Mouse (Mus musculus) heart, postnatal 4 days (tissue): ENCODE data around the gene Srsf4. TPM values are rescaled to one million over a fixed set of nuclear protein-coding genes. Genes with fewer than 3 reads are reported as not detected.

Experiments used
- DNase-seq: peaks from one replicate; pipeline ENCODE4 v3.0.0; 2021
- total RNA-seq, 2 experiments: library from RNA; stranded (reverse); gene quantifications; 2 replicates each; pipeline ENCODE4 v1.2.3; 2021

Srsf4 gene
- total RNA-seq: 10 to 100 TPM; 73.2 to 76.8 TPM

DNA sequence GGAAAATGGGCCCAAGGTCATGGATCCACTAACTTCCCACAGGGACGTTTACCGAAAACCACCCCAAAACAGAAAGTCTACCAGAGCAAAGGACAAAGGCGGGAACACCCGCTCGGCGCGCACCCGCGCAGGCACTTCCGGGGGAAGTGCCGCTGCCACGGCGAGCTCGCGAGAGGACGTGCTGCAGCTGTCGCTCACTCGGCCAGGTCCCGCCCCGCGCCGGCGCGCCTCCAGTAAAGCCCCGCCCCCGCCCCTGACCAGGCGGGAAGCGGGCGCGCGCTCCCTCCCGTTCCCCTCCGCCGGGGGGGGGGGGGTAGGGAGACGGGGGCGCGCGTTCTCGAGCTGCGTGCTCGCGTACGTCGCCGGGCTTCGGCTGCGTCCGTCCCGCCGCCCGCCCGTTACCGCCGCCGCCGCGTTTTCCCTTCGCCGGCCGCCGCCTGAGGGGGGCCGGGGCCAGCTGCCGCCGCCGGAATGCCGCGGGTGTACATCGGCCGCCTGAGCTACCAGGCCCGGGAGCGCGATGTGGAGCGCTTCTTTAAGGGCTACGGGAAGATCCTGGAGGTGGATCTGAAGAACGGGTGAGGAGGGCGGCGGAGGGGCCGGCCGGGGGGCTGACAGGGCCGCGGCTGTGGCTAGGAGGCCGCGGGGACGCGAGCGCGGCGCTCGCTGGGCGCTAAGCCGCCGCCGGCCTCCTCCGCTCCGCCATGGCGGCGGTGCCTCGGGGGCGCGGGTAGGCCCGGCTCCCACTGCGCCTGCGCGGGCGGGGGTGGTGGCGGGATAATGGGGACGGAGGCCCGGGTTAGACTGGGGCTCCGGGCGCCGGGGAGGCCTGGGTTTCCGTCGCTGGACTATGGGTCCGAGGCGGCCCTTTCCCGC, at the start of gene Srsf4:
Gene Srsf4 (plus strand): TSS at position 325 of the 876 bp plus-strand sequence.
- peak; percentile 95 for DNase-seq

DNA sequence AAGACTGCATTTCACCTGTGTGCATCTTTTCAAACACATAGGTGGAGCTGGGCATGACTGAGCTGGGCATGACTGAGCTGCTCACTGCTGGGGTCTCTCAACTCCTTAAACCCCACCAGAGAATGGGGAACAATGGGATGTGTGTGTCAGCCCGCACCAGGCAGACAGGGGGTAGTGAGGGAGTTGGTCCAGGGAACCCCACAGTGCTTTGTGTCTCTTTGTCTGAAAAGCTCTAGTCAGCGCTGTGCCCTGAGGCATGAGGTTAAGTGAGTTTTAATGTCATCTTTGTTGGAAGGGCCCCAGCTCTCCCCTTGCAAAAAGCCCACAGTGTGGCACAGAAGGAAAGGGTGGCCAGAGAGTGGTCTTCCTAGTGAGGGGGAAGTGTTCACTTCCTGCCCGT, 48.5 kb upstream of the Srsf4 start:
- DNase-seq: no peak

DNA sequence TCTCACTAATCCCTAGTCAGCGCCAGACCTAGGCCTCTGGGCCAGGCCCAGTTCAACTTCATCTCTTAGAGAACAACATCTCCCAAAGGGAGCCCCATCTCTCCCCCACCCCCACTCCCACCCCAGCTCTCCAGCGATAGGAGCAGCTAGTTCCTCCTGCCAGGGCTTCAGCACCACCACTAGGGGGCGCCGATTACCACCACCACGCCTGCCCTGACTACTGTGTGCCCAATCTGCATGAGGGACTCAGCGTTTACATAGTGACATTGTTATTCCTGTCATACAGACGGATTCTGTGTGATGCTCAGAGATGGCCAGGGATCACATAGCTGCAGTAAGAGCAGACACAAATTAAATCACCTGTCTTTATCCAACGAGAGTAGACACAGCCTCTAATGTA, 47.6 kb upstream of the Srsf4 start:
- DNase-seq: no peak

DNA sequence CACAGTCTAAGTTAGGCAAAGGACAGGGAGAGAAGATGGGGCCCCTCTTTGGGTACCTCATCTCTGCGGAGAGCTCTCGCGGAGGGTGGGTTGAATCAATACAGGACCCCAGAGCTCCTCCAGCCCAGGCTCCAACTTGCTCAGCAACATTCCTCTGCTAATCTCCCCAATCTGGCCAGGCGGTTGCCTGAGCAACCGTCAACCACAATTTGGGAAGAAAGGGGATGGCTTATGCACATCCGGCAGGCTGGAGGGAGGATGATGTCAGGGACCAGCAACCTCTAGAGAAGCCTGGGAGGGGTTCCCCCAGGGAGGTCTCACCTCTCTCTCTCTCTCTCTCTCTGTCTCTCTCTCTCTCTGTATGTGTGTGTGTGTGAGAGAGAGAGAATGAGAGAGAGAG, 46.5 kb upstream of the Srsf4 start:
- DNase-seq: no peak

DNA sequence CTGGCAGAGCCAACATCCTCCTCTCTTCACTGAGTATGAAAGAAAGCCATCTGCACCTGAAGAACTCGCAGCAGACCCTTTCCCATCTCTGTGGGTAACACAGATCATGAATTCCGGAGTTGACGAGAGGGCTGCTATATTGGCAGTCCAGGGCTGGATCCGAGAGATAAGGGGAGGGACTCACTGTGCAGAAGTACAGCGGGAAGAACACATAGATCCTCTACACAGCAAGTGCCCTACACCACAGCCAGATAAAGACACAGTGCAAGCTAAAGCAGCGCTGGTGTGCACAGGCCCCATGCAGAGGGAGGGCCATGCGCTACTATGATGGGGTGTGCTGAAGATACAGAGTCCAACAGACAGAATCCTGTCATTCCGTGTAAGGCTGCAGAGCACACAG, 44.3 kb upstream of the Srsf4 start:
- no peak for DNase-seq

DNA sequence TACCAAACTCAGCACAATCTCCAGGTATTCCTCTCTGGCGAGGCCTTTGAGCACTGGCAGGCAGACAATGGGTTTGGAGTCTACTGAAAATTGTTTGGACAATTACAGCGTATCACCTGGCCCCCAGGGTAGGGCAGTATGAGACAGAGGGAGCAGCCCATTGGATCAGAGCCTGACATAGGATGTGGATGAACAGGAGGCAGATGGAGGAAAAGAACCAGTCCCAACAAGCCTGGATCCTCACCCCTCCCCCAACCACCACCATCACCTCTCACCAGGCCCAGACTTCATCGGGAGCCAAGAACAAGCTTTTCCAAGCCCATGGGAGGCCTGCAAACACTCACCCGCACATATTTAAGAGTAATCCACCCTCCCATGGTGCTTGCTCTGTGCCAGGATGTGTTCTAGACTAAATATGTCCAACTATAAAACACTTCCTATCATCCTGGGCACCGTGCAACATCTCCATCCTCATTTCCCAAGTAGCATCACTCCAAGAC, 41.8 kb upstream of the Srsf4 start:
- no peak for DNase-seq

DNA sequence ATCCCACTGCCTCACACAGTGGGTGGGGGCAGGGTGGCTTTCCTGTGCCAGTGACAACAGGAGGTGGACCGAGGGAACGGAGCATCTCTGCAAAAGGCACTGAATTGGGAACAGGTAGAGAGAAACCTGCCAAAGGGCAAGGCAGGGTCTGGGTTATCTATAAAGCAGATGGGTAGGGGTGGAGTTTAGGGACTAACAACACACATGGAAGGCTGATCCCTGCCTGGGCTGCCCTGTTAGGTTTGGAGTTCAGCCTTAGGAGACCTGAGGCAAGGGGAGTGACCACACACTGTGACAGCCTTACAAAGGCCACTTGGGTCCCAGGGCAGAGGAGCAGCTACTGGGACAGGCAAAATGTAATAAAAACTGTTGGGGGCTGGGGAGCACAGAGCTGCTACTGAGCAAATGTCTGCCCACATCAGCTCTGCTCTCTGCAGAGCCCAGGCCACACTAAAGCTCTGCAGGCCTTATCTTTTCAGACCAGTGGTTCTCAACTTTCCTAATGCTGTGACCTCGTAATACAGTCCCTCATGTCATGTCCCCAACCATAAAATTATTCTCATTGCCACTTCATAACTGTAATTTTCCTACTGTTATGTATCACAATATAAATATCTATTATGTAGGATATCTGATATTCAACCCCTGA, 40.5 kb upstream of the Srsf4 start:
- DNase-seq: no peak

DNA sequence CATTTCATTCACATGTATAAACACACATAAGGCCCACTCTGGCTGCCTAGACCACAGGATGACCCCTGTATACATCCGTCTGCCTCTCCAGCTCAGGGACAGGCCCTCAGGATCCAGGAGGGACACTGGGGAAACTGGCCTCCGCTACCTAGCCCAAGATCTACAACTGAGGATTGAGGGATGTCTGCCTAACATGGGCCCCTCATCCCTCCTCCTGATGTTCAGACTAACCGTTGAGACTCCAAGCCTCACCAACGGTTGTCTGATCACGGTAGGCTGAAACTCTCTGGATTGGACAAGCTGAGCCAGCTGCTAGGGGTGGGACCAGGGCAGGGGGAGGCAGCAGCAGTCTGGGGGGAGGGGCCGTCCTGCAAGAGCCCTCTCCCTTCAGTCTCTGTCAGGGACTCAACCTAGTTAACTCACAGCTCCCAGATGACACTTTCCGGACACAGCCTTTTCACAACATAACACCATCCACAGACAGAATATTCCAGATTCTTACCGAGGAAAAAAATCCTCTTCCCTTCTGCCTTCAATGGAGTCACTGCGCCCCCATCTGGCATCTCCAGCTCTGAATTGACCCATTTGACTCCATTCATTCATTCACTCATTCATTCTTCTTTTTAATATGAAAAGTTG, 39.3 kb upstream of the Srsf4 start:
- peak; percentile 36 for DNase-seq

DNA sequence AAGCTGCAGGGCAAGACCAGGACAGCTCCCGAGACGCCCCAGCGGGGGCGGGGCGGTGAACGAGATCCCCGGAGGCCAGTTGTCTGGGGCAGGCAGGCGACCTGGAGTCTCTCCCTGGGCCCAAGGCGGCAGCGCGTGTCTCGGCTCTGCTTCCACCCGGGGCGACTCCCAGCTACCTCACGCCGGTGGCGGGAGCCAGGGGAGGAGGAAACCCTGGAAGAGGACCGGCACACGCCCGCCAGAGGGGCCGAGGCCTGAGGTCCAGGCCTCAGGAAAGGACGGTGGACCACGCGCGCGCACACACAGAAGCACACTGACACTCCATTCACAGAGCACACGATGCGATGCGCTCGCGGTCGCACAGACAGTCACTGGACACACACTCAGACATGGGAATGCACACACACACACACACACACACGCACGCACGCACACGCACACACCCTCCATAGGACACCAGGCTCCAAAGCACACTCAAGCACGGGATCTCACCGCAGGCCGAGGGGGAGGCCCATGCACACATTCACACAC, 37.0 kb upstream of the Srsf4 start:
- DNase-seq: peak; percentile 43

DNA sequence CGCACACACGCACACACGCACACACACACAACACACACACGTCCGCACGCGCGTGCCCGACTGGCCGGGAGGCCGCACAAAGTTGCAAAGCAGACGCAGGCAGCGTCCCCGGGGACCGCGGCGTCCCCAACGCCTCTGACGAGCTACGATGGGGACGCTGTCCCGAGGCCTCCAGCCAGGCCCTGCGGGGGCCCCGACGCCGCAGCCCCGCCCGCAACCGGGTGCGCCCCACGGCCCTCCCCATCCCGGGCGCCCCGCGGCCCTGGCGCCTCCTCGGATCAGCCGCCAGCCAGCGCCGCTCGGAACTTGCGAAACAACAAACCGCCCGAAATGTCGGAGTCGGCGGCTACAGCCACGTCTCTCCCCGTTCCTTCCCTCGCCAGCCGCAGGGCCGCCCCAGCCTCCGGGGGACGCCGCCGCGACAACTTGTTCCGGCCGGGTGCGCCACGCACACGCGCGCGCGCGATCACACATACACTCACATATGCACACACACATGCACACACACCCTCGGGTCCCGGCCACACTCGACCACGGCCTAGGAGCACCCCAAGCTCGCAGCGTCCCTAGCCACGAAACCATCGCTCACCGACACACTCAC, 36.4 kb upstream of the Srsf4 start:
- DNase-seq: peak; percentile 49

DNA sequence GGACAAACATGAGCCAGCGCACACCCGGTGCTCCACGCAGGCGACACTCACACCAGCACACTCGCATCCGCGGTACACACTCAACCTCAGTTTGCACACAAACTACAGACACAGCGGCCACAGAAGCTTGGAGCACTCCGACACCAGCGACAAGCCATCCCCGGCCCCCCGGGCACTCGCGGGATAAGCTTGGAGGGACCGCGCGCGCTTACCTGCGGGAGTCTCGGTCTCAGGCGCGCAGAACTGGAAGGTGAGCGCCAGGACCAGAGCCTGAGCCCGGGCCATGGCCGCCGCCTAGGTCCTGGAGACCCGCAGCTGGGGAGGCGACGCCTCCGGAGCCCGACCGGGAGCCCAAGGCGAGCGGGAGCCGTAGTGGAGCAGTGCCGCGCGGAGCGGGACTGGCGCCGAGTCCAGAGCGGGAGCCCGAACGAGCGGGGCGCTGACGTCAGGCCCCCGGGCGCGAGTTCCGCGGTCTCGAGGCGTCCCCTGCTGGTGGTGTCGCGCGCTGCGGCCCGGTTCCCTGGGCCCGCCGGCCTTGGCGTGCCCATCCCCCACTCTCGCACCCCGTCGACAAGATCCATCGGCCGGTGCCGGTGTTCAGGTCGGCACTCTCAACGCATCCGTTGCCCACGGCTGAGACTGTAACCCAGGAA, 35.4 kb upstream of the Srsf4 start, which contains the start of gene Ptpru:
Gene Ptpru (minus strand): TSS at position 417 of the 653 bp plus-strand sequence.
- DNase-seq: peak; percentile 96

DNA sequence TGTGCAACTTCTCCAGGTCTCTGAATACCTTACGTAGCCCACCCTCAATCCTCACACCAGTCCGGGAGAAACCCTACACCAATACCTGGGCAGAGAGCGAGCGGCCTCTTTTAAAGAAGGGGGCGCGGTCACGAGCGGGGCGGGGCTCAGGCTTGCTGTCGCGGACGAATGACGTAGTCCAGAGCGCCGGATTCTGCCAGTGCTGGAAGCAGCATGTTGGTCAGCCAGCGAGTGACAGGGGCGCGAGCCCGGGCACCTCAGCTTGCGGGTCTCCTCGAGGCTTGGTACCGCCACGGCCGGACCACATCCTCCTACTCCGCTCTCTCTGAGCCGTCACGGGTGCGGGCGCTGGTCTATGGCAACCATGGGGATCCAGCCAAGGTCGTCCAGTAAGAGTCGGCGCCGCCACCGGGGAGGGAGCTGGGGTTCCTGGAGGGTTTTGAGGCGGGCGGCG, 30.1 kb upstream of the Srsf4 start, which contains the start of gene Mecr:
Gene Mecr (plus strand): TSS at position 181 of the 454 bp plus-strand sequence.
- peak; percentile 96 for DNase-seq

DNA sequence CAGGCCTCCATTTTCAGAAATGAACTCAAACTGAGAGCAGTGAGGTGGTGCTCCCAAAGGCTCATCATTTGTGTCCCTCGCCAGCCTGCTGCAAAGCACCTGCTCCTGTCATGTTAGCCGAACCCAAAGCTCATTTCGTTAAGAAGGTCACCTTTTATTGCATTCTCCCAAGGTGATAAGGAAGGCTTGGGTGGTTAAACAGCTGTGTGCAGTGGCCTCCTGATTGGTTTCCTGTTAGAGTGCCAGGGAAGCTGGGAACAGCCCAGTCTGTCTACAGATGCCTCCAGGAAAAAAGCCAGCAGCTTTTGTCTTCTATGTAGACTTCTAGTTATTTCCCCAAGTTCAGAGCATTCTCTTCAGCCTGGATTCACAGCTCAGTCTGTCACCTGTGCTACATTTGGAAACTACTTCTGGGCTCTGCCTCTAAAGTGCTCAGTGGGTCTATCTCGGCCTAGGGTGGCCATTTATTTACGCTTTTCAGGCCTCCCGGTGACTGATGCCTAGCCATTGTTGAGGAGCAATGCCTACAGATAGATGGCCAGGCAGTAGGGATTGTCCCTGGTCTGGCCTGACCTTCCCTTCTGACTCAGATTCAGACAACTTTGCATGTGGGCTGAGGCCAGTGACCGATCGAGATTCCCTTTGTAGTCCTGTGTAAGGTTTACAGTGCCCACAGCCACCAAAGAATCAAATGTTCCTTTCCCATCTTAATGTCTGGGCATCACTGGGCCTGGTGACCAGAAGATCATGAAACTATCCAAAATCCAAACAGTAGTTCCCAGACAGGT, 27.2 kb upstream of the Srsf4 start:
- DNase-seq: no peak

DNA sequence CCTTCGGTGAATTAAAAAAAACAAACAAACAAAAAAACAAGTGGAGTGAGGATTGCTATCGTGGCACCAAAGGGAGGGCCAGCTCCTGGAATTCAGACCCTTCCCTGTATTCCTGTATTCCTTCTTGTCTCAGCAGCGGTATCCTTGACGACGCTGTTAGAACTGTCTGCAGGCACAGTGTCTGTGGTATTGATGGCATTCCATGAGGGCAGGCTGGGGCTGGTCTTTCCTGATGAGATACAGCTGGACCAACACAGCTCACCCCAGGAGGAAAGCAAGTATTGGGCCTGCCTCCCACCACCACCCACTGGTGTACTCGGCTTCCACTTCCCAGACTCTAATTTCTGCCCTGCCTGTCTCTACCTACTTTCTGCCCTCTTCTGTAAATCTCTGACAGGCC, 25.3 kb upstream of the Srsf4 start:
- no peak for DNase-seq

DNA sequence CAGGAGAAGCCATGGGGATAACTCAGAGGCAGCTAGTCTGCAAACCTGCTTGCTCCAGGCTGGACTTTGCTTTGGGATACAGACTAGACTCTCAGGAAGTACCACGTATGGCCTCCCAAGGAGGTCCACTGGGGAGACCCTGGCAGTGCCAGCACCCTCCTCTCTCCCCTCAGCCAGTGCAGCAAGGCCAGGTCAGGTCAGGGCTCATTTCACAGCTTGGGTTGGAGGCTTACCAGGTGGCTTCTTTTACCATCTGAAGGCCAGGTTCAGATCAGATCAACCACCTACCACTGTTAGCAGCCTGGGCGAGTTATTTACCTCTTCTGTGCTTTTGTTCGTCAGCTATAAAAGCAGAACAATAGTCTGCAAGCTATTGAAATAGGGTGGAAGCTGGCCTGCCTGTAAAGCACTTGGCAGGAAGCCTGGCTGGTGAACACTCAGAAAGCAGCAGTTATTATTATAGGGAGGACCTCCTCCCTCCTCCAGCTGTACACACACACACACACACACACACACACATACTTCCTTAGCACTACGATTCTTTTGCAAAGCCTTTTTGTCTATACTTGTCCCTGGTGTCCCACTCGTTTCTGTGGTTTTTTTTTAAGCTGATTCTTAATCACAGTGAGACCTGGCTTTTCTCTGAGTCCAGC, 23.3 kb upstream of the Srsf4 start:
- peak; percentile 70 for DNase-seq

DNA sequence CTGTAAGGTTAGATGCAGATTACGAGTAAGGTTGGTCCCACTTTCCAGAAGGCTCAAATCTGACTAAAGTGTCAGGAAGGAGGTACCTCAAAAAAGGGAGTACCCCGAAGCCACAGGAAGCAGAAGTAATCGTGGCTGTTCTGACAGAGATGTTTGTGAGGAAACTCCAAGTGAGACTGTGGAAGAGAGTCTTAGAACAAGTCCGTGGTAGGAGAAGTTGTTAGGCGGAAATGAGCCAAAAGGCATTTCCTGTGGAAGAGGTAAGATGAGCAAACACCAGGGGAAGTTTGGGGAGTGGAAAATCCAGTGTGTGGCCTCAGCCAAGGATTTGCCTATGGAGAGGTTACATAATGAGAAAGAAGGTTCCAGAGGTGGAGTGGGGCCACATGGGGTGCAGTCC, 18.5 kb upstream of the Srsf4 start:
- DNase-seq: no peak

DNA sequence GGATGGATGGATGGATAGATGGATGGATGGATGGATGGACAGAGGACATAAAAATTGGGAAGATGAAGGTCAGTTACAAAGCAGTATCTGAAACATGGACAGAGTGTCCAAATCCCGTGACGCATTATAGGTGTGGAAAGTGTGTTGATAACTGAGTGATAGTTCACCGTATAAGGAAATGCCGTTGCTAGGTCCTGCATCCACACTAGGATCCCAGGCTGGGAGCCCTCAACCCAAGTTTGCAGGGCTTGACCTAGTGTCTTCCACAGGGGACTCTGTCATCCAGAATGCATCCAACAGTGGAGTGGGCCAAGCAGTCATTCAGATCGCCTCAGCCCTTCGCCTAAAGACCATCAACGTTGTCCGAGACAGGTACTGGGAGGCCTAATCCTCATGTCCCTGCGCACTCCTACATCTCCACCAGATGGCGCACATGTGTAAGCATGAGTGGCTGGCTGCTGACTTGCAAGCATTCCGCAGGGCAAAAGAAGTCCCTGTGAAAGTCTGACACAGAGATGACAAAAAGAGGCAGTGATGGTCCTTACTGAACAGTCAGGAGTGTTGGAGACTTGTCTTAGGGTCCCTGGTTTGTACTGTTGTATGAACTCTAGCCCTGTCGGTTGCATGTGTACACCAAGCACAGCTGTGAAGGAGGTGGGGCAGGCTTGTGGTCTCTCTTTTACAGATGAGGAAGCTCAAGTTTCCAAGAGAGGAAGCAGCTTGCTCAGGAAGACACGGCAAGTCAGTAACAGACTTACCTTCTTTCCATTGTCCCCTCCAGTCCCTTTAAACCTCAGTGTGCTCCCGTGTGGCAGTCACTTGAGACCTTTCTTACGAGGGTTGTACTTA, 12.7 kb upstream of the Srsf4 start:
- peak; percentile 91 for DNase-seq

DNA sequence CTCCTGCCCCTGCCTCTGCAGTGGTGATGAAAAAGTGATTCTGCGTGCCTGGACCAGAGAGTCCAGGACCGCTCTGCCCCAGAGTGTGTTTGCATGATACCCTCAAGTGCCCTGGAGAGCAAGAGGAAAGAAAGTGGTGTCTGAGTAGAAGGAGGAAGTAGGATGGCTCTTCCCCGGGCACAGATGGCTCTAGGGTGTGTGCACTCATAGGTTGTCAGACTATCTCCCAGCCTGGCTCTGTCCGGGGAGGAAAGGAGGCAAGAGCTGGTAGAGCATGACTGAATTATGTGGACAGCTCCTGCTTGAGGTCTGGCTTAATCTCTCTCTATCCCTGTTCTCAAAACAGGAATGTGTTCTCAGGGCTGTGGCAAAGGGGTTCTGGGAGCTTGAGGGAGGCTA, 12.1 kb upstream of the Srsf4 start:
- DNase-seq: no peak

DNA sequence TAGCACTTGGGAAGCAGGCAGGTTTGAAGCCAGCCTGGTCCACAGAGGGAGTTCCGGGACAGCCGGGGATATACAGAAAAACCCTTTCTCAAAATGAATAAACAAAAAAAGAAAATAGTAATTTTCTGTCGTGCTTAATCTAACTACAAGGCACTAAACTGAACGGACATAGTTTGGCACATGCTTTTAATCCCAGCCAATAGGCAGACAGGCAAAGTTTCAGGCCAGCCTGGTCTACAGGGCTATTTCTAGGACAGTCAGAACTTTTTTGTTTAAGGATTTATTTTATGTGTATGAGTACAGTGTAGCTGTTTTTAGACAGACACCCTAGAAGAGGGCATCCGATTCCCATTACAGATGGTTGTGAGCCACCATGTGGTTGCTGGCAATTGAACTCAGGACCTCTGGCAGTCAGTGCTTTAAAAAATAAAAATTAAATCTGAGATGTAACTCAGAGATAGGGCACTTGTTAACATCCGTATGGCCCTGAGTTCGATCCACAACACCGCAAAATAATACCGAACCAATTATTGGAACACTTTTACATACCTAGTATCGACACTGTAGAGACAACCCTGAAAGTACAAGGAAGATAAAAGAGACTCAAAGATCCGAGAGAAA, 635 bp upstream of the Srsf4 start:
- DNase-seq: no peak
